Mouse (Mus musculus): Measurements from ENCODE around the gene Rtn4rl1.

The Rtn4rl1 gene

GRCm38 (mm10) chr11:75213372-75214080, 19.9 kb downstream of the Rtn4rl1 start:
- no peak for DNase-seq (ENCODE audit: low read depth)

- DNase-seq (ENCODE audit: low read depth): peak; percentile 9
These were observed 20.7 kb downstream of the Rtn4rl1 start for GRCm38 (mm10) chr11:75214081-75214950.

GRCm38 (mm10) chr11:75220115-75220514, 26.5 kb downstream of the Rtn4rl1 start:
- DNase-seq (ENCODE audit: low read depth): no peak

- DNase-seq (ENCODE audit: low read depth): no peak
These were observed 27.0 kb downstream of the Rtn4rl1 start for GRCm38 (mm10) chr11:75220517-75221145.

- DNase-seq (ENCODE audit: low read depth): no peak
These were observed 30.5 kb downstream of the Rtn4rl1 start for GRCm38 (mm10) chr11:75224062-75224461.

- DNase-seq (ENCODE audit: low read depth): no peak
These were observed 31.3 kb downstream of the Rtn4rl1 start for GRCm38 (mm10) chr11:75224835-75225234.

- DNase-seq (ENCODE audit: low read depth): peak; percentile 51
These were observed 34.0 kb downstream of the Rtn4rl1 start for GRCm38 (mm10) chr11:75227632-75228031.

- no peak for DNase-seq (ENCODE audit: low read depth)
These were observed 35.7 kb downstream of the Rtn4rl1 start for GRCm38 (mm10) chr11:75229289-75229688.

GRCm38 (mm10) chr11:75230272-75230760, 36.7 kb downstream of the Rtn4rl1 start:
- no peak for DNase-seq (ENCODE audit: low read depth)

- peak; percentile 75 for DNase-seq (ENCODE audit: low read depth)
These were observed 38.2 kb downstream of the Rtn4rl1 start for GRCm38 (mm10) chr11:75231756-75232155.

GRCm38 (mm10) chr11:75232434-75232833, 38.9 kb downstream of the Rtn4rl1 start:
- DNase-seq (ENCODE audit: low read depth): no peak

GRCm38 (mm10) chr11:75234745-75235144, 41.2 kb downstream of the Rtn4rl1 start:
- DNase-seq (ENCODE audit: low read depth): no peak

GRCm38 (mm10) chr11:75240158-75240934, 46.8 kb downstream of the Rtn4rl1 start:
- DNase-seq (ENCODE audit: low read depth): peak; percentile 18

GRCm38 (mm10) chr11:75242710-75243255, 49.2 kb downstream of the Rtn4rl1 start:
- DNase-seq (ENCODE audit: low read depth): no peak

- DNase-seq (ENCODE audit: low read depth): no peak
These were observed 51.0 kb downstream of the Rtn4rl1 start for GRCm38 (mm10) chr11:75244368-75245275.

GRCm38 (mm10) chr11:75245372-75246330, 52.1 kb downstream of the Rtn4rl1 start:
- DNase-seq (ENCODE audit: low read depth): no peak

- no peak for DNase-seq (ENCODE audit: low read depth)
These were observed 53.0 kb downstream of the Rtn4rl1 start for GRCm38 (mm10) chr11:75246589-75246988.

- DNase-seq (ENCODE audit: low read depth): peak; percentile 20
These were observed 53.7 kb downstream of the Rtn4rl1 start for GRCm38 (mm10) chr11:75247137-75247730.

- DNase-seq (ENCODE audit: low read depth): no peak
These were observed 56.0 kb downstream of the Rtn4rl1 start for GRCm38 (mm10) chr11:75249588-75249987.
